Mouse (Mus musculus) macrophage (primary cell): ENCODE measurements around the gene Dis3l. TPM values are rescaled to one million over a fixed set of nuclear protein-coding genes. Genes with fewer than 3 reads are reported as not detected.

ENCODE experiments used
- polyA plus RNA-seq: library from polyadenylated mRNA; stranded (reverse); fragments of 250-400 nt; gene quantifications from 3 replicates; pipeline ENCODE4 v1.2.4, GENCODE M21; 2018; ENCODE audit warnings: inconsistent platforms

The Dis3l gene
- polyA plus RNA-seq, 1 experiment from 2014 or later, result 16.9 TPM

Other genes starting within 250 kb of the Dis3l start
- not detected in 3 replicates for gene Lctl, start 224.1 kb downstream of the Dis3l start, polyA plus RNA-seq
- 1.1 to 13.3 TPM (median 12.2 TPM) in 3 replicates for gene Zwilch, start 168.2 kb downstream of the Dis3l start, polyA plus RNA-seq
- gene Rpl4, start 167.9 kb downstream of the Dis3l start, polyA plus RNA-seq, result 739 to 959 TPM (median 766 TPM) in 3 replicates
- gene Snapc5, start 162.0 kb downstream of the Dis3l start, polyA plus RNA-seq, result 54.1 to 107 TPM (median 56.0 TPM) in 3 replicates
- 0.13 TPM in 1 of 3 replicates, not detected in the others for gene Uchl4, start 106.1 kb downstream of the Dis3l start, polyA plus RNA-seq
- gene Map2k1, start 87.7 kb downstream of the Dis3l start, polyA plus RNA-seq, result 30.9 to 88.8 TPM (median 78.1 TPM) in 3 replicates
- gene Tipin, start 59.7 kb downstream of the Dis3l start, polyA plus RNA-seq, result 13.3 to 77.2 TPM (median 22.0 TPM) in 3 replicates
- gene Megf11, start 44.3 kb upstream of the Dis3l start, polyA plus RNA-seq, result not detected in 3 replicates